Mouse (Mus musculus) urinary bladder, adult 2 months (tissue): ENCODE data around the gene Traf5. TPM values are rescaled to one million over a fixed set of nuclear protein-coding genes. Genes with fewer than 3 reads are reported as not detected.

ENCODE experiments used
- DNase-seq: peaks from one replicate; pipeline ENCODE4 v3.0.0; 2022; ENCODE audit warnings: low spot score
- polyA plus RNA-seq: library from polyadenylated mRNA; depleted of rRNA; stranded (reverse); fragments of >200 nt; gene quantifications from 2 replicates; pipeline ENCODE4 v1.2.3, GENCODE M21; 2012; rRNA removed

The Traf5 gene
- polyA plus RNA-seq, 1 experiment, result 50.6 TPM

DNA sequence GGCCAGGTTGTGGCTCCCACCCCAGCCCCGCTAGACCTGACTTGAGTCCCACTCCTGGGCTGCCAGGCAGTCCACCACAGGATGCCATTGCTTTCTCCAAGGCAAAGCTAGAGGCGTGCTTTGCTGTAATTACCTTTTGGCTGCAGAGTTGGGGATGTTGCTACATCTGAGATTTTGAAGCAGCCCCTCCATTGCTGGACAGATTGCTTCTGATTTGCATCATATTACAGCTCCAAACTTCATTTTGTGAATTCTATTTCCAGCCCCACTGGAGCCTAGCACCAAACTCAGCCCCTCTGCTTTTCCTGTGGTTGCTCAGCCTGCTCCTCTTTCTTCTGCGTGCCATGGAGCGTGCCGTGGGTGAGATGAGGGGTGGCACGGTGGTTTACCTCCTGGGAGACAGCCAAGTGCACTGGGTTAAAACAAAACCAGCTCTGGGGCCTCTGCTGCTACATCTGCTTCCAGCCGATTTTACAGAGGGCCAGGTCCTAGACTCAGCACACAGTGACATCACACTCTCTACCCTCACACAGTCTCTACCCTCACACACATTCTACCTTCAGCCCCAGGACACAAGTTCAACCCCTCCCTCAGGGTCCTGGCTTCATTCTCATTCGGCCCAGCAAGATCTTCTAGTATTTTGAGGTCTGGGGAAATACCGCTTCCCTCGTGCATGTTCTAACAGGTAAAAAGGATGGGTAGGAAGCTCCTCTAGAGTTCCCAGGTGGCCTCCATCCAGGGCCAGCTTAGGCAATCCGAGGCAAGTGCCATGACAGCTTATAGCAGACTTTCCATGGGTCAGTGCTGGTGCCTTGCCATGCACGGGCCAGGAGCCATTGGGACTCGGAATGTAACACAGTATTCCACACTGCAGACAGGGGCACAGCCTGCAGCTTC, 117.6 kb downstream of the Traf5 start:
- DNase-seq, result no peak

DNA sequence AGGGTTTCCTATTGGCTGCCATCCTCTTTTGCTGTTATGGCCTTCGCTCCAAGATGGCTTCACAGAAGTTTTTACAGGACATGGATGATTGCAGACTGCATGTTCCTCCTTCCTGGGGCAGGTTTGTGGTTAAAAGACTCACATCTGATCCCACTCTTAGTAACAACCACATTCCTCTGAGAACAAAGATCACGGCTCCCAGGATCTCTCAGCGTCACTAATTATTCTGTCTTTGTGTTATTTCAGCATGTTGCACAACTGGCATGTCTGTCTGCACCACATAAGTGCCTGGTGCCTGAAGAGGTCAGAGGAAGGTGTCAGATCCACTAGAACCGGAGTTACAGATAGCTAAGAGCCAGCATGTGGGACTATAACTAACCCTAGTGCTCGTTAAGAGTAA, 122.4 kb downstream of the Traf5 start:
- DNase-seq, result no peak

DNA sequence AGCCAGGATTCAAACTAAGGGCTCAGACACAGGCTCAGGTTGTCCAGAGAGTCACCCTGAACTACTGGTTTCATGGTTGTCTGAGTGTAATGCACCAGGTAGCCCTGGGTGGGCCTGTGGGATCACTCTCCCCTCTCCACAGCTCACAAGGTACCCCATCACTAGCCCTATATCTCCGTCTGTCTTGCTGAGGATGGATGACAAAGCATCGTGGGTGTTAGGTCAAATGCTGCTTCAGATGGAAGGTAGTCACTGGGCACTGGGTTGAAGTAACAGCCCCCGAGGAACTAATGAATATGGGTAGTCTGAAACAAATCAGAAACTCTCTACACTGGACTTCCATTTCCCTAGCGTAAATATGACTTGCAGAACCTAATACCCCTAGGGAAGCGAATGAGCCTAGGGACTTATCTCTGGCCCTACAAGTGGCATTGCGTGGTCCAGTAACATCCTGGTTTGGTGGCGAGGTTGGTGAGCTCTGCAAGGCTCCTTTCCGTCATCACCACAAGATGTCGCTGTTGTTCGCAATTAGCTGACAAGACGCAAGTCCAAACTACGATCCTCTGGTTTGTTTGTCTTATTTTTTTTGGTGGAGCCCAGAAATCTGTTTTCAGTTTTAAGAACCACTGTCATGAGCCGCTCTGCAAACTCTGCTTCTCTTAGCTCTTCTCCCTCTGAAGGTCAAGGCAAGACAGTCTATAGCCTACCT, 127.4 kb downstream of the Traf5 start:
- no peak for DNase-seq

DNA sequence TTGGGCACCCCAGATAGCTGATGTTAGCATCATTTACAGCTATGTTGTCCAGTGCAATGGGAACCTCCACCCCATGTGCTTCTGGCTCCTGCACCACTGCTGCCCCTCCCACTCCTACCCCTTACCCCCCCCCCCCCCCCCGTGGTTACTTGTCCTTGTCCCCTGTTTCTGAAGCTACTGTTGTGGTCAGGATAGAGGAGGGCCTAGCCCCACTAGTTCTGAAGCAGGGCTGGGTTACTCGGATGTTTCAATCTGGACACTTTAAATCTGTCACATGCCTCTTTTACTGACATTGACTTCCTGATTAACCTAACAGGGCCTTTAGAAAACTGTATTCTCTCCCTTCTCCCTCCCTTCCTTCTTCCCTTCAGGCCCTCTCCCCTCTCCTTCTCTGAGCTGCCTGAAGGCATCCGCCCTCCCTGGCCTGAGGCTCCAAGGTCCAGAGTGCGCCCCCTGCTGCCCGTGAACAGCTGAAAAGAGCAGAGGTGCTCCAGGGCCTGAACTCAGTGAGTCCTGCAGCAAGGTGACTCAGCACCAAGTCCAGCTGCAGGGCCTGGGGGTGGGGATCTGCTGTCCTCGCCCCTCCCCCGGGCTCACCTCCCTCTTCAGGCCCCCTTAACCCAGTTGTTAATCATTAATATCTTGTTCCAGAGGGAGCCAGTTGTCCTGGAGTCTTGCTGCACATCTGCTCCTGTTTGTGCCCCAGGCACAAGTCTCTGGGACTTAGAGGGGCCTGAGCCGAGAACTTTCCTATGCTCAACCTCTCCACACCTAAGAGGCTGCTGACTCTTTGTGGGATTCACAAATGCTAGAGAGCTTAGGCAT, 128.2 kb downstream of the Traf5 start:
- DNase-seq, result peak; percentile 73

DNA sequence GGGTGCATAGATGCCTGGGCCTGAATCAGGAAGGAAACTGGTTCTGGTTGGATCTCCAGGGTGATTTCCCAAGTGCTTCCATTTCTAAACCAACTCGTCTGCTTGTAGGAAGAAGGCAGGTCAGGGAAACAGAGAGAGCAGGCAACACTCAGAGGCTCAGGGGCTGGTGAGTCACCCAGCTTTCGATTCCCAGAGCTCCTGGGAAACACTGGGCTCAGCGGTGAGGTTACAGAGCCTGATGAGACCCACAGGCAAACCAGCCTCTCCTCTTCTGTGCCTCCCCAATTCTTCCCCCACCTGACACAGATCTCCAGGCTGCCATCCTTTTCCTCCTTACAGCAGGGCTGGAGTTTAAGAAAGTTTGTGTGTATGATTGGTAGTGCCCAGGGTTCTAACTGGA, 128.9 kb downstream of the Traf5 start:
- no peak for DNase-seq

DNA sequence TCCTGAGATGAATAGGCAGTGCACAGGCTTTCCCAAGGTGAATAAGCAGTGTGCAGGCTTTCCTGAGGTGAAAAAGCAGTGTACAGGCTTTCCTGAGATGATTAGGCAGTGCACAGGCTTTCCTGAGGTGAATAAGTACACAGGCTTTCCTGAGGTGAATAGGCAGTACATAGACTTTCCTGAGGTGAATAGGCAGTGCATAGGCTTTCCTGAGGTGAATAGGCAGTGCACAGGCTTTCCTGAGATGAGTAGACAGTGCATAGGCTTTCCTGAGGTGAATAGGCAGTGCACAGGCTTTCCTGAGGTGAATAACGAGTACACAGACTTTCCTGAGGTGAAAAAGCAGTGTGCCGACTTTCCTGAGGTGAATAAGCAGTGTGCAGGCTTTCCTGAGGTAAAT, 131.4 kb downstream of the Traf5 start:
- DNase-seq, result no peak

DNA sequence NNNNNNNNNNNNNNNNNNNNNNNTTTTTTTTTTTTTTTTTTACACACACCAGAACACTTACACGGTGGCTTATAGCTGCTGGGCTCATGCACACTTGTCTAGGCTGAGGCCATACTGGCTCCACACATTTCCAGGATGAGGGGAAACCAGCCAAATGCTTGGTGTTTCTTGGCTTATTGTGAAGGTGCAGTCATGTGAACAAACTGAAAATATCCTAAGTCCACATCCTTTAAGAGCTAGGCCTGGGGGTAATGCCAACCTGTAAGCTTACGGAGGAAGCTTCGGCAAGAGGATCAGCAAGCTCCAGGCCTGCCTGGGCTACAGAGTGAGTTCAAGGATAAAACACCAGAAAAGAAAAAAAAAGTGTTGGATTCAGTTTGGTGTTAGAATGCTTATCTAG, 135.0 kb downstream of the Traf5 start:
- no peak for DNase-seq

DNA sequence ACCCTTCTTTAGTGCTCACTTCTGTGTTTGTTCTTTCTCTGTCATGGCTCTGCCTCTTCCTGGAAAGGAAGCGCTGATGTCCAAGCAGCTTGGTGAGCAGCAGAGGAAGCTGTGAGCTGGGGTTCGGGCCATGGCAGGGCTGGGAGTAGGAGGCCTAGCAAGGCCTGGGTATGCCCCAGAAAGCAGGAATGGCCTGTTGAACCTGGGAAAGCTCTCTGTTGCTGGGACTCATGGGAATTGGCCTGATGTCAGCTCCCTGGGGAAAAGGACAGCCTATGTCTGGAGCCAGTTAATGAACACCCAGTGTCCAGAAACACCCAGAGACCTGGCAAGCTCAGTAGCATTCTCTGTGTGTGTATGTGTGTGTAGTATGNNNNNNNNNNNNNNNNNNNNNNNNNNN, 135.5 kb downstream of the Traf5 start:
- DNase-seq, result no peak

DNA sequence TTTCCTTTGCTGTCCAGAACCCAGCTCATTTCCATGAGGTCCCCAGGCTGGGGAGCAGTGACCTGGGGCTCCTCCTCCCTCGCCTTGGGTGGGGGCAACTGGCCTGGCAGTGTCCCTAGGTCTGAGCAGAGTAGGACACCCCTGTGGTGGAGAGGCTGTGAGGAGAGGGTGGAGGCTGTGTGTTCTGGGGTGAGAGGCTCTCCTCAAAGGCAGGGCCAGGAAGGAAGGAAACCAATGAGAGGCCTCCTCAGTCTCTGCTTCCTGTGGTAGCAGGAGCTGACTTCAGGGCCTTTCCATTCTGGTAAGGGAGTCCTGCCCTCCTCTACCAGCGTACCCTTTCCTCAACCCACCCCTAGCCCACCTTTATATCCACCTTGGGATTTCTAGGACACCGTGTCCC, 136.1 kb downstream of the Traf5 start:
- DNase-seq, result no peak

DNA sequence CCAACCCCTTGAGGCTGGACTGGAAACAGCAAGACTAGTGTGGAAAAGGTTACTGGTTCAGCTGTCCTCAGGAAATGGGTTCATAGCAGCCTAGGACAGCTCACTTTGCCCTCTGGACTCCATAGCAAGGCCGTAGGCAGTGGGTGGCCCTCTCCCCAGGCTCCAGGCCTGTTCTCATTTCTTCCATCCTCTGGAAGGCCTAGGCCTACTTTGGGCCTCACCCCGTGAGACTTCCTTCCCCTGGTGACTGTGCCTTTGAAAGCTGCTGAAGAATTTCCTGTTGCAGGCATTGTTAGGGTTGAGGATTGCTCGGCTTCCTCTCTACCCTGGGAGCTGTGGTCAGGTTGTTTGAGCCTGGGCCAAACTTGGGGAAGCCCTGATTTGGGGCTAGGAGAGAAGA, 137.3 kb downstream of the Traf5 start:
- no peak for DNase-seq

DNA sequence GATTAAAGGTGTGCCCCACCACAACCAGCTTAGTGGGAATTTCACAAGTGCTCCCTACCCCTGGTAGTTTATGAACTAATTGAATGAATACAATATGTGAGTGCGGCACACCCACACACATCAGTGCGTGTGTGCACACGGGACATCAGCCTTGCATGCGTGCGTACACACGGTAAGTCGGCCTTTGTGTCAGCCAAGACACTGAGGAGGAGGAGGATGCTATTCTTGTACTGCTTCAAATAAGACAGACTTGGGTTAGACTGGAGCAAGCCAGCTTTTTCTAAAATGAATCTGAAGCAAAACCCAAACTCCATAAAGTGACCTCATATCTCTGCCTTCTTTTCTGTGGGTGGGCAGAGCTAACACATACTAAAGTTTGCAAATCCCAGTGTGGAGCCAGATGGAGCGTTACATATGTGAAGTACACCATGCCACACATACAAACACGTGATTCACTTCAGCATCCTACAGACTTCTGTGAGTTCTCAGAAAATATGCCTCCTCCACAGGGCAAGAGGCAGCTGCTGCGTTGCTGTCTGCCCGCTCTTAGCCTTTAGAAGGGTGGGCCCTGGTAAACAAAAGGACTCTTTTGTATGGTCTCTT, 139.5 kb downstream of the Traf5 start:
- no peak for DNase-seq

DNA sequence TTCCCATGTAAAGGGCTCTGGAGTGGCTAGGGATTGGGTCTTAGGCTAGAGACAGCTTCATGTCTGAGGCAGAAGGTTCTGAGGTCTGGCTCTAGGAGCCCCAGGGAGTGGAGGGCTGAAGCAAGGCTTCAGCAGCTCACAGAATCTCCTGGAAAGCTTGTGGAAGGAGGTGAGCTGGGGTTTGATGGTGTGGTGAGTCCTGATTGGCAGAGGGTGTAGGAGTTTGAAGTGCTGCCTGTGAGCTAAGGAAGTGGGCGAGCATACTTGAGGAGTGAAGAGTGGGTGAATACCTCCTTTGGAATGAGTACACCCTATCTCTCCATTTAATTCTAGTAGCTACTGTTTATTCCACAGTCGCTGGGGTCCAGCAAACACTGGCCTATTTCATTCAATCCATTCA, 141.7 kb downstream of the Traf5 start:
- no peak for DNase-seq

DNA sequence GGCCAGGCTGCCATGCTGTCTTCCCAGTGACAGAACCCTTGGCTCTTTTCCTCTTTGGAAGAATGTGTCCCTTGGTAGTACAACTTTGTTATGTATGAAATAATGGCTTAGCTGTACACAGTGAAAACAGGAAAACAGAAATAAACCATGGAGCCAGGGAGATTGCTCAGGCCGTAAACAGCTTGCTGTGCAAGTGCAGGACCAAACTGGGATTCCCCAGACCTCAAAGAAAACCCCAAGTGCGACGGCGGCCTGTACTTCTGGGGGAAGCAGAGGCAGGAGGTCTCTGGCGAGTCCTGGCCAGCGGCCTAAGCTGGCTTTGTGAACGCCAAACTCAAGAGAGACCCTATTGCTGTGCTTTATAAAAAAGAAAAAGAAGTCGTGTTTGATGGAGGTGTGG, 143.8 kb downstream of the Traf5 start:
- DNase-seq, result no peak

DNA sequence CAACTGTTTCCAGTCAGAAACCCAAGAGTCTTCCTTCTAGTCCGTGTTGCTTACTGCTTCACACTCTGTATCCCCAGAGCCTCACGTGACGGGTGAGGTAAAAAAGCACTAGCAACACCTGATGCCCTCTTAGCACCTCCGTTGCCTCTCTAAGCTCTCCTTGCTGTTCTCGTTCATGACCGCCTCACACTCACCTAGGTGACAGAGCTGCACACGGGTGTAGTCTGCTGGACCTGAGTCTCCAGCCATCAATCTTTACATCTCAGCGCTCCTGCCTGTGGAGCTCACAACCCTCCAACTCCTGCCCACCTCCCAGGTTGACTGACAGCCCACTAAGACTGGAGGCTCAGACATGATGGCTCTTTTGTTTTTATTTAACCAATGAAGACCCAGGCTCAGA, 144.6 kb downstream of the Traf5 start:
- DNase-seq, result no peak

Other genes starting within 250 kb of the Traf5 start
- 11.2 and 12.6 TPM in 2 replicates for gene Slc30a1, start 185.8 kb downstream of the Traf5 start, polyA plus RNA-seq
- gene Rd3, start 115.2 kb downstream of the Traf5 start, polyA plus RNA-seq, result 0.06 and 0.10 TPM in 2 replicates
- 32.0 and 34.2 TPM in 2 replicates for gene Rcor3, start 45.5 kb upstream of the Traf5 start, polyA plus RNA-seq
- gene Kcnh1, start 98.2 kb upstream of the Traf5 start, polyA plus RNA-seq, result 1.2 and 1.9 TPM in 2 replicates